Mouse (Mus musculus): ENCODE measurements around the gene Gprin2.

GRCm38 (mm10) chr14:34233846-34234245, 32.4 kb upstream of the Gprin2 start:
- TF ChIP-seq POLR2A (IDR thresholded peaks at IDR 0.05; ENCODE audit: extremely low read depth, insufficient read depth, low read length) = no peak
- TF ChIP-seq CTCF (IDR thresholded peaks at IDR 0.05; ENCODE audit: low read depth, low read length) = no peak
